Mouse (Mus musculus): ENCODE results near the gene Hectd4.
"Not testable (repeated sequence)": the region's sequence is repeated elsewhere in the genome, so short reads cannot be mapped to it uniquely, and the experiment has no call there.

The Hectd4 gene

DNA sequence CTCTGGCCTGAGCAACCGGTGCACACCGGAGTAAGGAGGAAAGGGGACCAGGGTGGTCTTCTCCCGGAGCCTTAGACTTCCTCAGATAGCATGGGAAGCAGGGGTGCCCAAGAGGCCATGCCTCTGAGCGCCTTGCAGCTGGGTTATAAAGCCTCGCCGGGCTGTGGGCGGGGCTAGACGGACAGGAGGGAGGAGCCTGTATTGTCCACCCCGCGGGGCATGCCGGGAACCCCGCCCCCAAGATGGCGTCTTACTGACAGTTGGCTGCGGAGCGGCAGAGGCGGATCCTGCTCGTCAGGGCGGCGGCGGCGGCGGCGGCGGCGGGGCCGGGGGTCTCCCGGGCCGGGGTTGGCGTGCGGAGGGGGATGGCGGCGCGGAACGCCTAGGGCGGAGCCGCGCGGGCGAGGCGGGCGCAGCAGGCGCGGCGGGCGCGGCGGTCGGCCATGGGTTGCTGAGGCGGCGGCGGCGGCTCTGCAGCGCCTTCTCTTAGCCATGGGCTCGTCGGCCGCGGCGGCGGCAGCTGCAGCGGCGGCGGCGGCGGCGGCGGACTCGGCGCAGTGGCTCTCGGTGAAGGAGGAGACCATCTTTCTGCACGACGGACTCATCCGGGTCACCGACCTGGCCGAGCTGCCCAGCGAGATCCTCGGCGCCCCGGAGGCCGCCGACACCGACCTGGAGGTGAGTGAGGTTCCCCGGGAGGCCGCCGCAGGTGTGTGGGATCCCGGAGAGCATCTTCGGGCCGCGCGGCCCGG is at the start of gene Hectd4:
Gene Hectd4 (plus strand): TSS at position 240 of the 752 bp plus-strand sequence.
- peak; percentile 92 to 98 for DNase-seq (ENCODE audit: low spot score in 2 of 2)

DNA sequence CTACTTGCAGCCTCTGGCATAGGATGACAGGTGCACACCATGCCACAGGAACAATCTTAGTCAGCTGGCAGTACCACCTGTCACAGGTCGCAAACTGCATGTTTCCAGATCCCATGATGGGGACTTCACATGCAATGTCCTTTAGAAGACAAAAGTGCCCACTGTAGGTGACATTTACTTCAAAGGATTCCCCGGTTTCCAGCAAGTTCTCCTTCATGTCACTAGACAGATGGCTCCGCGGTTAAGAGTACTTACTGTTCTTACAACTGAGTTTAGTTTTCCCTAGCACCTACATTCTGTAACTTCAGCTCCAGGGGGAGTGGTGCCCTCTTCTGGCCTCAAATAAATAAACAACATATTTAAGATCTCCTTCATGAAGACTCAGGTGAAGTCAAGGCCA is 47.2 kb upstream of the Hectd4 start:
- no peak for DNase-seq (ENCODE audit: low spot score in 2 of 2)

DNA sequence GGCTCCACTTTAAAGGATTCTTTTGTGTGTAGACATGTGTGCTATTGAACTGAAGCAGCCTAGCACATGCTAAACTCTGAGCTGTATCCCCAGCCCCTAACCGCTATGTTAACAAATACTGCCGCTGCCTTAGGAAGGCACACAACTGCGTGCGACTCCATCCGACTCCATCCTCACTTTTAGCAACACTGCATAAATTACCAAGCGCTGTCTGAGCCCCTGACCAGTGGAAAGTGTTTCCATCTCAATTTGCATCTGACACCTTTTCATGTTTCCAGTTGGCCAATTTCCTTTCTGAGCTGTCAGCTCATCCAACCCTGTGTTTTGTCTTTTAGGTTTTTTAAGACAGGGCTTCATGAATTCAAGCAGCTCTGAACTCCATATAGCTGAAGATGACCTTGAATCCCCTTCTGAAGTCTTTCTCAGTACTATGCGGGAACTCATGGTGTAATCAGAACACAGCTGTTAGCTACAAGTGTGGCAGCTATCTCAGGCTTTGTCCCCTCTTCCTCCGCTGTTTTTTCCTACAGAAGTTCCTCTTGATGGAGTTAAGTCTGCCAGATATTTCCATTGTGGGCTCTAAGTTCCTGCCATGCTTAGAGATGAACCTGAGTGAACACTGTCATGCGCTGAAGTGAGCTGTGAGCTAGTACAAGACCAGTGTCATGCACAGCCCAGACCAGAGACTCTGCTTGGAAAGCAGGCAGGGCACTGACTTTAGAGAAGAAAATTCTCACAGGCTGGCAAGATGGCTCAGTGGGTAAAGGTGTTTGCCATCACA is 40.8 kb upstream of the Hectd4 start:
- DNase-seq (ENCODE audit: low spot score in 2 of 2): no peak

DNA sequence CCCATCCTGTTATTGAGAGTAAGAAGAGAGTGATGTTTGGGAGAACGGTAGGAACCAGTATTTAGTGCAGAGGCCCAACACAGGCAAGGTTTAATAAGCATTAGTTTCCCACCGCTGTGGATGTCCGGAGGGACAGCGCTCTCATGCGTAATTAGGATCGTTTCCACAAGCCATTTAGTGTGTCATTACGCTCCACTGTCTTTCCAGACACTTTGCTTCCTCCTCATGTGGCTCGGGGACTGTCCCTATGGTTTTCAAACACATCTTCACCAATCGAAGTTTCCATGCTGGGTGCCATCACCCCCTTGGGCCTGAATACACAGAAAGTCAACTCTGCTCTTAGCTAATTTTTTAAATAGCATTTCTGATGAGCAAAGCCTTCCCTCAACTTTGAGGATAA is 36.8 kb upstream of the Hectd4 start:
- DNase-seq (ENCODE audit: low spot score in 2 of 2): no peak

DNA sequence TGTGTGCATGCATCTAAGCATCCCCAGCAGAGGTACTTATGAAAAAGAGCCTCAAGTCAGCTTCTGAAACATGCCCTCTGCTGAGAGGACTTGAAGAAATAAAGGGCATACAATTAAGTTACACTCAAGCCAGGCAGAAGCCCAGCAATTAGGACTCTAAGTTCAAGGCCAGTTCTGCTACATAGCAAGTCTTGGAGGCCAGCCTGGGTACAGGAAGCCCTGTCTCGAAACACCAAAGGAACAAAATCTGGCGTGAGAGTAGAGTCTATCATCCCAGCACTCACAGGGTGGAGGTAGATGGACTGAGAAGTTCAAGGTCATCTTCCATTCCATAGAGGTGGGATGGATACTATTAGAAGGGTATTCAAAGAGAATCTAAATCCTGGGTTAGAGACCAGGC is 35.6 kb upstream of the Hectd4 start:
- no peak for DNase-seq (ENCODE audit: low spot score in 2 of 2)

DNA sequence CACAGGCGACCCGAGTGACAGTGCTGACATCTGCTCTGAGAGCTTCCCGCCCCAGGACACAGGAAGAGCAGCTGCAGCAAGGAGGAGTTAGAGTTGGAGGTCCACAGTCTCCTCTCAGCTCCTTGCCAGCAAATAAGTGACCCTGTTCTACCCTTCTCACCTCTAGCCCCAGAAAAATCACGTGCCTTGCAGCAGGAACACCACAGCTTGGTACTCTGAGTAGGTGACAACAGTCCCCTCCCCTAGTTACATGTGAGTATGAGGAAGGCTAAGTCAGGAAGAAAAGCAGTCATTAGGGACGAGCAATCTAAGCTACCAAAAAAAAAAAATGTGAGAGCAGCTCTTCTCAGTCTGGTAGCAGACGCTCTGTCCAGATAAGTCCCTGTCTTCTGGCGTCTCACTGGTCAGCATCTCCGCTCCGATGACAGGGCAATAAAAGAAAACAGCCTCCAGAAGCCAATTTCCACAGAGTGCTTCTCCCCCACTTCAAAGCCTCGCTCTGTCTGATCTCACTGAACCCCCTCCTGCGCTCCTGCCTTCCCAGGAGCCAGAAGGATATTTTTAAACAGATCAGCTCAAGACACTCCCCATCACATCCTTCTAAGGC is 35.0 kb upstream of the Hectd4 start:
- DNase-seq (ENCODE audit: low spot score in 2 of 2): no peak

DNA sequence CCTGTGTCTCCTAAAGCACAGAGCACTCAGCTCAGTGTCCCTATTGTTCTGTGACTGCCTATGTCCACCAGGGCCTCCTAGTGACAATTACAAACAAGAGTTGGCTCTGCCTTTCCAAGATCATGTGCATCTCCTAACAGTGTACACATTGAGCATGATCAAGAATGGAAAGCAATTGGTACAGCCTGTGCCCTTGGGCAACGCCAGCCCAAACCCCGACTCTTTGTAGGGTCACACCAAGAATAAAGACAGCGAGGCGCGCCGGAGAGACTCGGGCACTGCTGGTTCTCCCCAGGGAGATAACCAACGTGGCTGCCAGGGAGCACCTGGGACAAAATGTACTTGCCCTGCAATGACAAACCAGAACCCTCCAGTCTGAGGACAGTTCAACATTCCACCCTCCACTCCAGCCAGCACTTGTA is 32.4 kb upstream of the Hectd4 start:
- DNase-seq (ENCODE audit: low spot score in 2 of 2): no peak

DNA sequence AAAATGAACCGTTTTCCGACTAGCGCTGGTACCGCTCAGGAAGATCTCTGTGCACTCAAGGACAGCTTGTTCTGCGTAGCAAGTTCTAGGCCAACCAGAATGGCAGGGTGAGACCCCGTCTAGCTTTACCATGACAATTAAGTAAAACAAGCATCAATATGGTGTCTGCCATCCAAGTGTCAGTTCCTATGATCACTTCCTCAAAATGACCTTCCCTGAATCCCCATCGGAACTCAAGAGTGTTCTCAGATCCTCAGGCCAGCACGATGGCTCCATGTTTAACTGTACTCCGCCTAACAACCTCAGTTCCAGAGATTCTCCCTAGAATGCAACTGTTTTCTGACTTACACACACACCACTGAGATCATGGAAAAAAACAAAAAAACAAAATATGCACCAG is 31.8 kb upstream of the Hectd4 start:
- DNase-seq (ENCODE audit: low spot score in 2 of 2): no peak

DNA sequence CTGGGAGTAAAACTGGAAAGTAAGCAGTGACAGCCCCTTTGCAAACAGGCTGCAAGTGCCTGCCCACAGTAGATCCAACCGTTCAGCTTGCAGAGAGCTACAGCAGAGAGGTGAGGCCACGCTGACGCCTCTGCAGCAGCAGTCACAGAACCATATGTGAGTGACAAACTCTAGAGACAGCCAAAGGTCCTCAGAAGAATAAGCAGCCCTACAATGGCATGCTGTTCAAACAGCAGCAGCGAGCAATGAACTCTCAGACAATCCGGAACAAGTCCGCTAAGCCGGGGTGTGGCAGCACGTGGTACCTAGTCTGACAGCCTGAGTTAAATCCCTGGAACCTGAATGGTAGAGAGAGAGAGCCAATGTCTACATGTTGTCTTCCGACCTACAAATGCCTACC is 30.8 kb upstream of the Hectd4 start:
- no peak for DNase-seq (ENCODE audit: low spot score in 2 of 2)

DNA sequence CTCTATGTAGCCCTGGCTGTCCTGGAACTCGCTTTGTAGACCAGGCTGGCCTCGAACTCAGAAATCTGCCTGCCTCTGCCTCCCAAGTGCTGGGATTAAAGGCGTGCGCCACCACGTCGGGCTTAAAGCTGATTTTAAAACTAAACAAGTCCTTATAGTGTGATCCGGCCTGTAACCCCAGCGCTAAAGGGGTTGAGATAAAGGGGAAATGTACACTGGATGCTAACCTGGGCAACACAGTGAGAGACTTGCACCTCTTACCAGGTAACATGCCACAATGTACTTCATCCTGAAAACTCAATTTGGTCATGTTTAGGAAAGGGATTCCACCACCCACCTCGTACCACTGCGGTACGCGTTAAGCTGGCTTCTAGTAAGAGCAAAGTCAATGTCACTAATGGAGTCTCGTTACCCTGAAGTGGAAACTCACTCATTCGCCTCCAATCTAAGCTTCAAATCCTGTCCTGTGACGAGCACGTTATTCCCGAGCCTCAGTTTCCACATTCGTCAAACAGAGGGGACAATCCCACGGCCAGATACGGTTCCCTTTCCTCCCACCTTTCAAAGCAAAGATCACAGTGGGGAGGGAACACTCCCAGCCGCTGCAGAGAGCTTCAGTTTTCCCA is 29.7 kb upstream of the Hectd4 start:
- no peak for DNase-seq (ENCODE audit: low spot score in 2 of 2)

DNA sequence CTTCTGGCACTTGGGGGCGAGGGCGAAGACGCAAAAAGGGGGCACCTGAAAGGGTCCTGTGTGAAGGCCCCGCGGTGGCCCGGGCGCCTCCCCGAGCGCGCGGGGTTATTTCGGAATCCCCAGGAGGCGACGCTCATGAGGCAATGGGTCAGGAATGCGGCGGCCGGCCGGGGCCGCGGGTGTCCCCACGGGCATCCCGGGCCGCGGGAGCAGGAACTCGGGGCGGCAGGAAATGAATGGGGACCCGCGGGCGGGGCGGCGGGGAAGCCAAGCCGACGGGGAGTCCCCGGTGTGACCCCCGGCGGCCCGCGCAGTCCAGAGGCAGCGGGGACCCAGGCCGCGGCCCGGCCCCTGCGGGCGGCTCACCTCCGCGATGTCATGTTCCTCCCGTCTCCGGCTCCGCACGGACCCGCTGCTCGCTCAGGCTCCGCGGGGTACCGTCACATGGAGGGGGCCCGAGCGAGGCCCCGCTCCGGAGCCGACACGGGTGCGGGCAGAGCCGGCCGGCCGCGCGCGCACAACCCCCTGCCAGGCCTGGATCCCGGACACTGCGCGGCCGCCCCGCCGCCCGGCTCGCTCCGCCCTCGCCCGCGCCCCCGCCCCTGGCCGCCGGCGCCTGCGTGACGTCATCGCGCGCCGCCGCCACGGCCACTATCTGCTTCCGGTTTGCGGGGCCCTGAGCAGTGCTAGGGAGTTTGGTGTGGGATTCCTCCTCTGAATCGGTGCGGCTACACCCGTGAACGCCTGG is 29.0 kb upstream of the Hectd4 start, which contains the start of gene Ptpn11:
Gene Ptpn11 (minus strand): TSS at position 562 of the 748 bp plus-strand sequence.
- DNase-seq (ENCODE audit: low spot score in 2 of 2): peak; percentile 86 to 88

DNA sequence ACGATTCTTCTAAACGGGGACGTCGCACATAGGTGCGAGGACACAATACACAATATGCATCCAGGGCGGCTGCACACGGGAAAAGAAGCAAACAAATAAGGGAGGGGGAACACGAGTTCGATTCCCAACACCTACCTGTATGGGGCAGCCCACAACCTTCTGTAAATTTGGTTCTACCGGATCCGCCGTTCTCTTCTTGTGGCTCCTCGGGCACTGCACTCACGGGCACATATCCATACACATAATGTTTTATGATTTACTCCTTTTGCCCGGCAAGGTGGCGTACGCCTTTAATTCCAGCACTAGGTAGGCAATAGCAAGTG is 28.5 kb upstream of the Hectd4 start:
- DNase-seq (ENCODE audit: low spot score in 2 of 2): no peak

DNA sequence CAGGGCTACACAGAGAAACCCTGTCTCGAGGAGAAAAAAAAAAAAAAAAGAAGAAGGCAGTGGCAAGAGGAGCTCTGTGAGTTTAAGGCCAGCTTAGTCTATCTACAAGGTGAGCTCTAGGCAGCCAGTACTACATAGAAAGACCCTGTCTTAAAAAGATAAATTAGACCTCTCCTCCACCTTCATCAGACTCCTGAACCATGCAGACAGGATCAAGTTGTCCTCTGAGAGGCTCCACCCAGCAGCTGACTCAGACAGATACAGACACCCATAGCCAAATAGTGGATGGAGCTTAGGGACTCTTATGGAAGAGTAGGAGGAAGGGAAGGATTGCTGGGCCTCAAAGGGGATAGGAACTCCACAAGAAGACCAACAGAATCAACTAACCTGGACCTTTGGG is 25.8 kb upstream of the Hectd4 start:
- DNase-seq (ENCODE audit: low spot score in 2 of 2): no peak

DNA sequence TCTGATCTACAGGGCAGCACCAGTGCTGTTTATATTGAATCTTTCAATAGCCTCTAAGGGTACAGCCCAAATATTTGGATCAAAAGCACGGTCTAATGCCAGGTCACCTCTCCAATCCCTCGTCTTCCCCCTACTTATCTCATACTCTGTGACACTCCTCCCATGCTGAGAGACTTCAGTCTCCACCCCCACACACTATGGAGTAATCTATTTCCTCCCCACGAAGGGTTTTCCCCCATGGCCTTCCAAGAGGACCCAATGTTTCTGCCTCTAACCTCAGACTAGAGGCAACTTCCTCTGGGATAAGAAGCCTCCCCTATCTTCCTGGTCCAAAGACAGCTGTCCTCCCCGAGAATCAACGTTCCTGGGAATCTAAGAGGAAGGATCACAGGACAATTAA is 23.3 kb upstream of the Hectd4 start:
- no peak for DNase-seq (ENCODE audit: low spot score in 2 of 2)

DNA sequence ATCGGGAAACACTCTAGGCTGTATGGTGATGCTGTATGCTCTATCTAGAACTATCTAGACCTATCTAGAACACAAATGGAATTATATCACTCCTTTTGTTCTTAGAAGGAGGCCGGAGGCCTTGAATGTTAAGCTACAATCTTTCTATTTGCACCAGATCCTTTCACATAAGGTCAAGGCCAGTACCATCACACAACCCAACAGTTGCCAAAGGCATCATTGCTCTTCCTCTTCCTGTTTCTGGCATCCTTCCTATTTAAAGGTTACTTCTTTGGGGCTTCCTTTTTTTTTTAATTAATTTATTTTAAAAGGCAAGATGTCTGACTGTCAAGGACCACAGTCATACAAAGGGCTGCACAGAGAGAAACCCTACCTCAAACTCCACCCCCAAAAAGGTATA is 22.7 kb upstream of the Hectd4 start:
- no peak for DNase-seq (ENCODE audit: low spot score in 2 of 2)

DNA sequence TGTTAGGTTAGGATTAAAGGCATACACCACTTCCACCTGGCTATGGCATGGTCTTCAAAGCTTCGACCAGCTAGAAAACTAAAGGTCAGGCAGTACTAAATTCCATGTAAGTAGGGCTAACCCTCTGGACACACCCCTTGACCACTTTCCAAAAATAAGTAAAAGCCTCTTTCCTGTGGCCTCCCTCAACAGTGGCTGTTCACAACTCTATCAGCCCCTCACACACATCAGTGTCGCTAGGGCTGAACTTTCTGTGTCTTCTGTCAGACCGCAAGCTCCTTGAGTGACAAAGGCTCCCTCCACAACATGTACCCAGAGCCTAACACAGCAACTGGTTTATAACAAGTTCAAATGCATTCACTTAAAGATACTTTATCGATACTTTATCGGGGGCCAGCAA is 21.6 kb upstream of the Hectd4 start:
- DNase-seq (ENCODE audit: low spot score in 2 of 2): no peak

DNA sequence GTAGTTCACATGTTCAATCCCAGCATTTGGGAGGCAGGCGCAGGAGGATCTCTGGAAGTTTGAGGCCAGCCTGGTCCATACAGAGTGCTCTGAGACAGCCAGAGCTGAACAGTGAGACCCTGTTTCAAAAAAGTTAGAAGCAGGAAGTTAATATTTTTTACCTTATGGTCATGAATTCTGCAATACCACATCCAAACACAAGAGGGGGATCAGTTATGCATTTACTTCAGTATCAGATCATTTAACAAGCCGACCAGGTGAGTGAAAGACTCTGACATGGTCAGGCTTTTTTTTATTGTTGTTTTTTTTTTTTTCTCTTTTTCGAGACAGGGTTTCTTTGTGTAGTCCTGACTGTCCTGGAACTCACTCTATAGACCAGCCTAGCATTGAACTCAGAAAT is 18.3 kb upstream of the Hectd4 start:
- DNase-seq (ENCODE audit: low spot score in 2 of 2): no peak

DNA sequence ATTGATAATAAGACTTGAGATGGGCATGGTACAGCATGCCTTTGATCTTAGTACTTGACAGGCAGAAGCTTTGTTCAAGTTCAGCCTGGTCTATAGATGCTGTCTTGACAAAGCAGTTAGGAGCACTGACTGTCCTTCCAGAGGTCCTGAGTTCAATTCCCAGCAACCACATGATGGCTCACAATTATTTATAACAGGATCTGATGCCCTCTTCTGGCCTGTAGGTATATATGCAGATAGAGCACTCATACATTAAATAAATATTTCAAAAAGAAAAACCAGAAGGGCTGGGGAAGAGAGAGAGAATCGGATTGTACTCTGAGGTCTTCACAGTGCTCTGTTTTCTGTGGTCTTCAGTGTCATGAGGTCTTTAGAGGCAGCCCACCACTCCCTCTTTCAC is 17.6 kb upstream of the Hectd4 start:
- no peak for DNase-seq (ENCODE audit: low spot score in 2 of 2)

DNA sequence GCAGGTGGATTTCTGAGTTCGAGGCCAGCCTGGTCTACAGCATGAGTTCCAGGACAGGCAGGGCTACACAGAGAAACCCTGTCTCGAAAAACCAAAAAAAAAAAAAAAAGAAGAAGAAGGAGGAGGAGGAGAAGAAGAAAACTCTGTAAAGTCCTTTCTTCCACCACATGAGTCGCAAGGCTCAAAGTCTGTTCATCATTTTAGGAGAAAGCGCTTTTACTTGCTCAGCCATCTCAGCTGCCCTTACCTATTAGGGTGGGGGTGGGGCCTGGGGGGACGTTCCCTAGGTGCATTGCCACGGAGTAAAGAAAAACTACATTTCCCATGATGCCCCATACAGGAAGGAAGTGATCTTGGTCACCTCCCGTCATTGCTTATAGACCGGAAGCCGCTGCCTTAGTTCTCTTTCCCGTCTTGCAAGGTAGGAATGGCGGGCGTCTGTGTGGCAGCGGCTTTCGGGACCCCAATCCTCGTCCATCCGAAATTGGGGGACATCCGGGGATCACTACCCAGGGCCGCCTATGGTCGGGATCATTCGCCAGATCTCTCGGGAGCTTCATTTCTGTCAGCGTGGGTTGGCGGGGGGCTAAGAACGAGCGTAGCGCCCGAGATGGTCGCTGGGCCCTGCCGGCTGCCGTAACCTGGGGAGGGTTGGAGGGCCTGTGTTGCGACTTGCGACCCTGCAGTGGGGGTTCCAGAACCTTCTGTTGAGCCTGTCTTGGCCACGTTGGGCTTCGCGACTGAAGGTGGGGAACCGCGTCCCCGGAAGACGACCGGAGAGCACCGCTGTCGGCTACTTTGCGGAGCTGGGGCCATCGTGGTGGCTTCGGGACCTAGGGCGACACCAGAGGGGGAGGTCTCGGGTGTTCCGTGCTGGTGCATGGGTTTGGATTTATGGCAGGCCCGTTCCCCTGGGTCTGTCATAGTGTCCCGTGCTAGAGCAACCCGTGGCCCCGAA is 15.6 kb upstream of the Hectd4 start, which contains the start of gene Rpl6:
Gene Rpl6 (plus strand): TSS at position 350 of the 958 bp plus-strand sequence.
- peak; percentile 72 to 76 for DNase-seq (ENCODE audit: low spot score in 2 of 2)

DNA sequence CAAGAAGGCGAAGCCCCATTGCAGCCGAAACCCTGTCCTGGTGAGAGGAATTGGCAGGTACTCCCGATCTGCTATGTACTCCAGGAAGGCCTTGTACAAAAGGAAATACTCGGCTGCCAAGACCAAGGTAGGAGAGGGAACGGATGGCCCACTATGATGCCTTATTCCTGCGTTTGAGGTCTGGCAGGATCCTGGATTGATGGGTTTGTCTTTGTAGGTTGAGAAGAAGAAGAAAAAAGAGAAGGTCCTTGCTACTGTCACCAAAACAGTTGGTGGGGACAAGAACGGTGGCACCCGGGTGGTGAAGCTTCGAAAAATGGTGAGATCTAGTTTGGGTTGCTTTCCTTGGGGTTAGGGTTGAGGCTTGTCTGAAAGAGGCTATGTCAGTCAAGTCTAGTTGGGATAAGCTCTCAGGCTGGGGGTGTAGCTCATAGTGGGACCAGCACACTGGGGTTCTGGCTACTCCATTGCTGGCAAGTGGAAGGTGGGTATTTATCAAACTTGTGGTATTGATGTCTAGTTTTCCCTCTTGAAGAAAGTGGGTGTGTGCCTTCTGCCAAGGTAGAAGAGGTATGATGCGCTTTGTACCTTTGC is 14.4 kb upstream of the Hectd4 start:
- DNase-seq (ENCODE audit: low spot score in 2 of 2): not testable (repeated sequence)

Measured in urinary bladder, postnatal 4 days (tissue).